Mouse (Mus musculus) hindbrain, embryonic 13.5 days (tissue): ENCODE measurements around the gene Denr. TPM values are rescaled to one million over a fixed set of nuclear protein-coding genes. Genes with fewer than 3 reads are reported as not detected.

ENCODE experiments used
- ATAC-seq: fragments of 200-750 bp; cut with Nextera tagmentation; 2 replicates; pipeline ENCODE4 v1.8.0; 2017; ENCODE audit warnings: moderate TSS enrichment; ENCODE audit not compliant: low FRiP score
- H3K27ac ChIP-seq: fragments of 300-500 bp; sonication (generic); 2 replicates; pipeline ENCODE4 v1.5.1; 2015; ENCODE audit warnings: inconsistent platforms, mild to moderate bottlenecking, moderate library complexity
- H3K27me3 ChIP-seq: fragments of 300-500 bp; sonication (generic); 2 replicates; pipeline ENCODE4 v1.6.1; 2015; ENCODE audit warnings: mild to moderate bottlenecking, inconsistent platforms
- H3K36me3 ChIP-seq: fragments of 300-500 bp; sonication (generic); 2 replicates; pipeline ENCODE4 v1.6.1; 2015; ENCODE audit warnings: mild to moderate bottlenecking, inconsistent platforms
- H3K4me1 ChIP-seq: fragments of 300-500 bp; sonication (generic); replicated peaks from 2 replicates; pipeline ENCODE4 v1.6.1; 2015; ENCODE audit warnings: inconsistent platforms
- H3K4me2 ChIP-seq: fragments of 300-500 bp; sonication (generic); 2 replicates; pipeline ENCODE4 v1.6.1; 2015; ENCODE audit warnings: inconsistent platforms, mild to moderate bottlenecking, moderate library complexity
- H3K4me3 ChIP-seq: fragments of 300-500 bp; sonication (generic); 2 replicates; pipeline ENCODE4 v1.5.1; 2015; ENCODE audit warnings: mild to moderate bottlenecking, inconsistent platforms
- H3K9ac ChIP-seq: fragments of 300-500 bp; sonication (generic); 2 replicates; pipeline ENCODE4 v1.6.1; 2015; ENCODE audit warnings: mild to moderate bottlenecking, inconsistent platforms
- H3K9me3 ChIP-seq: fragments of 300-500 bp; sonication (generic); 2 replicates; pipeline ENCODE4 v1.6.1; 2016; ENCODE audit warnings: inconsistent platforms
- whole genome bisulfite sequencing: fragments of 180-500 bp; shearing (Covaris S2); methylation state at CpG from one replicate; pipeline ENCODE4 v1.1.7; 2015; 5-methylcytosine and 5-hydroxymethylcytosine counted together
- polyA plus RNA-seq: library from polyadenylated mRNA; unstranded; fragments of >200 nt; fragmentation: Nextera tagmentation; extraction: Ambion mirVana; gene quantifications from 2 replicates; pipeline ENCODE4 v1.2.1, GENCODE M21; 2015

The Denr gene
- polyA plus RNA-seq, 1 experiment from 2014 or later: 143 TPM

DNA sequence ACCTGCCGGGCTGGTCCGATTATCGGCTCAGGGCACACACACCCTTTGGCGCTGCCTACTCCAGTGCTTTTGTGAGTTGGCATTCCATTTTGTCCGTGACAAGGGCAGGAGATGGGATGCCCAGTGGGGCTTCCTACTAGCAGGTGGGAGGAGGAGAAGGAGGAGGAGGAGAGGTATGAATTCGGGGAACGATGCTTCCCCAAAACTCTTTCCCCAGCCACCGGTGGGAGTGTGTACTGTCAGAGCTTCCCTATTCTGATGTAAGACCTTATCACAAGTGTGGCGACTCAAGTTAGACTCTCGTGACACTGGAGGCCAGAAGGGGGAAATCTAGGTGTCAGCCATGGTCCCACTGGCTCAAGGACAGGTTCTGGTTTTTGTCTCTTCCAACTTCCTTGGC is 22.6 kb upstream of the Denr start:
- ATAC-seq: no peak
- Histone ChIP-seq H3K36me3 (no peaks in the 10 kb centered on the region), H3K27ac (no peak overlapping the region), H3K27me3 (no peaks in the 10 kb centered on the region), H3K4me1 (peaks cover 8% of the 10 kb centered on the region; the same call in 1 of the 2 replicates), H3K9me3 (no peaks in the 10 kb centered on the region), H3K4me3 (no peak overlapping the region), H3K9ac (no peak overlapping the region), H3K4me2 (no peak overlapping the region)
- 85% methylated on average over 10 of the region's 10 CpGs for WGBS

DNA sequence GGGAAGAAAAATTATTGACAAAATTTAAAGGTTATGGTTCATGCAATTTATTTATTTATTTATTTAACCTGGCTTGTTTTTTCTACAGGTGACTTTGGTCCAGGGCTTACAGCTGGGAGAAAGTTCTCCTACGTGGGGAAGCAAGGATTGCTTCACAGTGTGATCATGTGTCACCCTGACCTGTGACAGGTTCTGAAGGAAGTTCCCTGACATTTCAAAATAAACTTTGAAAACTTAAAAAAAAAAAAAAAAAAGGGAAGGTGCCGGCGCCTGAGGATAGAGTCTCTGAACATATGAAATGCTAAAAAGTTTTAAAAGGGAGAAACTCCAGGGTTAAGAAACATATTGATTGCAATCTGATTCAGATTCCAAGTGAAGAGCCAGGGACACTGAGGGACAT is 20.6 kb upstream of the Denr start:
- WGBS: 81% methylated on average over 3 of the region's 3 CpGs
- no peak for ATAC-seq
- no peaks in the 10 kb centered on the region for H3K36me3 ChIP-seq
- H3K4me3 ChIP-seq: no peak overlapping the region
- no peaks in the 10 kb centered on the region for H3K9me3 ChIP-seq
- no peaks in the 10 kb centered on the region for H3K27me3 ChIP-seq
- no peak overlapping the region for H3K27ac ChIP-seq
- no peak overlapping the region for H3K9ac ChIP-seq
- H3K4me1 ChIP-seq: no peaks in the 10 kb centered on the region
- H3K4me2 ChIP-seq: no peak overlapping the region

- Histone ChIP-seq H3K27me3 (no peaks in the 10 kb centered on the region), H3K4me2 (no peak overlapping the region), H3K9me3 (no peaks in the 10 kb centered on the region), H3K4me1 (no peaks in the 10 kb centered on the region), H3K9ac (no peak overlapping the region), H3K27ac (no peak overlapping the region), H3K4me3 (no peak overlapping the region), H3K36me3 (no peaks in the 10 kb centered on the region)
- no peak for ATAC-seq
- 80% methylated on average over 2 of the region's 2 CpGs for WGBS
Measured at GRCm38 (mm10) chr5:123890312-123890711, 16.7 kb upstream of the Denr start.

DNA sequence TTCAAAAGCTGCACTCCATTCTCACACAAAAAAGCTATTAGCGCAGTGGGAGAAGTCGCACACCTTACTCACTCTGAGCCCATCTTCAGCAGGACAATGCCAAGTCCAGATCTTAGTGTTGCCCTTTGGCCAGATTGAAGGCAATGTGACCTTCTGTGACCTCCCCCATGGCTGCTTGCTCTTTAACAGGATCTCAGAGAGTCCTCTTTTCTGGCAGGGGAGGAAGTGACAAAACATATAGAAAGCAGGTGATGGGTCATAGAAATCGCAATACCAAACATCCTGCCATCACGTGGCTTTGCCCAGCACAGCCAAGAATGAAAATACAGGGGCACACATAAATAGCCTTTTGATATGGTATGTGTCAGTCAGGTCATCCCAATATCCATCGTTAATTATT is 16.0 kb upstream of the Denr start:
- Histone ChIP-seq H3K9ac (no peak overlapping the region), H3K4me3 (no peak overlapping the region), H3K27ac (no peak overlapping the region), H3K27me3 (no peaks in the 10 kb centered on the region), H3K4me2 (no peak overlapping the region), H3K4me1 (no peaks in the 10 kb centered on the region), H3K9me3 (no peaks in the 10 kb centered on the region), H3K36me3 (no peaks in the 10 kb centered on the region)
- WGBS: 80% methylated on average over 5 of the region's 5 CpGs
- no peak for ATAC-seq

GRCm38 (mm10) chr5:123891669-123892068 is 15.3 kb upstream of the Denr start:
- Histone ChIP-seq H3K4me3 (no peak overlapping the region), H3K9ac (no peak overlapping the region), H3K27ac (no peak overlapping the region), H3K4me2 (no peak overlapping the region), H3K9me3 (no peaks in the 10 kb centered on the region), H3K4me1 (no peaks in the 10 kb centered on the region), H3K27me3 (no peaks in the 10 kb centered on the region), H3K36me3 (no peaks in the 10 kb centered on the region)
- ATAC-seq: no peak
- 60% methylated on average over 6 of the region's 6 CpGs for WGBS

DNA sequence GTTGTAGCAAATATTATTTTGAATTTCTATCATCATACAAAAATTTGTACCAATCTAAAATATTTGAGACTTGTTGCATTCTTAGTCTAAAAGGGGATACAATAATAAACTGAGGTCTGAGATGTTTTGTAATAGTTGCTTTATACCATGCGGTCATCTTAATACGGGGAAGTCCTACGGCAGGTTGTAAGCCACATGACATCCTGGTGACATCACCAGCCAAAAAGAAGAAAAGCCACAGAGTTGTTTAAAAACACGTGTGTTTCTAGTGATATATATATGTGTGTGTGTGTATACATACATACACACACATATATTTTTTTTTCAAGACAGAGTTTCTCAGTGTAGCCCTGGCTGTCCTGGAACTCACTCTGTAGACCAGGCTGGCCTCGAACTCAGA is 13.5 kb upstream of the Denr start:
- H3K4me1 ChIP-seq: no peaks in the 10 kb centered on the region
- ATAC-seq: no peak
- no peak overlapping the region for H3K4me2 ChIP-seq
- no peak overlapping the region for H3K27ac ChIP-seq
- H3K9ac ChIP-seq: no peak overlapping the region
- H3K9me3 ChIP-seq: no peaks in the 10 kb centered on the region
- no peak overlapping the region for H3K4me3 ChIP-seq
- H3K36me3 ChIP-seq: no peaks in the 10 kb centered on the region
- H3K27me3 ChIP-seq: no peaks in the 10 kb centered on the region
- WGBS: 92% methylated on average over 5 of the region's 5 CpGs

DNA sequence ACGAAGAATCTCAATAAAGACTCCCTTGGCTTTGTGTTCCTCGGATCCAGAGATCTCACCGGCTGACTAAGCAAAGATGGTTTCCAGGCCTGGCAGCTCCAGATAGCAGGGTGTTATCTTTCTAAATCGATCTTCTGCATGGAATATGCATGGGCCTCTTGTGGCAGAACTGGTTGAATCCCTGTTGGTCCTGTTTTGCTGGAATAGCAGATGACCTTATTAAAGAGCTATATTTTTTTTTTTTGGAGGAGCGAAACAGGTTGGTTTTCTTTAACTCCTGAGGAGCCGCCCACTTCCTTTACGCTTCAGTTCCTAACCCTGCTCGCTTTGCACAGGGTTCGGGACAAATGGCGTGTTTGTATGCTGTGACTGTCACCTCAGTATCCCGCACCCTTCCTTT is 10.6 kb upstream of the Denr start:
- Histone ChIP-seq H3K36me3 (no peaks in the 10 kb centered on the region), H3K4me3 (no peak overlapping the region), H3K27me3 (no peaks in the 10 kb centered on the region), H3K9me3 (no peaks in the 10 kb centered on the region), H3K4me1 (no peaks in the 10 kb centered on the region), H3K4me2 (no peak overlapping the region), H3K27ac (no peak overlapping the region), H3K9ac (no peak overlapping the region)
- no peak for ATAC-seq
- WGBS: 88% methylated on average over 11 of the region's 11 CpGs

GRCm38 (mm10) chr5:123897352-123897751 is 9.6 kb upstream of the Denr start:
- WGBS: 85% methylated on average over 13 of the region's 13 CpGs
- Histone ChIP-seq H3K9ac (no peak overlapping the region), H3K4me1 (no peaks in the 10 kb centered on the region), H3K27ac (no peak overlapping the region), H3K36me3 (no peaks in the 10 kb centered on the region), H3K27me3 (no peaks in the 10 kb centered on the region), H3K4me3 (no peak overlapping the region), H3K9me3 (no peaks in the 10 kb centered on the region), H3K4me2 (no peak overlapping the region)
- ATAC-seq: no peak

DNA sequence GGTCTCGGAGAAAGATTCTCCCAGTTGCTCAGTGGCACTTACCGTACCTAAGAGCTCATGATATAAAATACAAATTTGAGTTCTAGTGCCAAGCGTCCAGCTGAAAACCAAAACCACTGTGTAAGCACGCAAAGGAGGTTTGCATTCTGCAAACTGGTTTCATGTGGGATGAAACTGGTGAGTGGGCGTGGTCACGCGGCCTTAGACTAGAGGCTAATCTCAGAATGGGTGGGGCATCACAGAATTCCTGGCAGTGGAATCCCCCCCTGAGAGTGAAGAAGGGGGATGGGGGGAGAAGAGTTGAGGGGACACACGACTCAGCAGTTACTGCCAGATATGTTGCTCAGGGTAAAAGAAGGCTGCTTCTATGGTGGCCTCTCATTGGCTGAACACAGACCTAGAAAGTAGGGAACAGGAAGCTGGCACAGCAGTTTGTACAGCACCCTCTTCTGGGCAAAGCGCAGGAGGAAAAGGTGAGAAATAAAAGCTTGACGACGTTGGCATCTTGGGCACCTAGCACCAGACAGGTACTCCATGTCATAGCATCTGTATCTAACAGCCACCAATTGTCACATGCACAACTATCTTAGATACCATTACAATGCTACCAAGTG is 2.8 kb upstream of the Denr start:
- Histone ChIP-seq H3K27me3 (no peaks in the 10 kb centered on the region), H3K36me3 (peaks cover 8% of the 10 kb centered on the region), H3K9me3 (no peaks in the 10 kb centered on the region), H3K4me3 (no peak overlapping the region), H3K4me2 (no peak overlapping the region), H3K4me1 (peaks cover 20% of the 10 kb centered on the region), H3K27ac (no peak overlapping the region), H3K9ac (no peak overlapping the region)
- 74% methylated on average over 11 of the region's 11 CpGs for WGBS
- no peak for ATAC-seq

DNA sequence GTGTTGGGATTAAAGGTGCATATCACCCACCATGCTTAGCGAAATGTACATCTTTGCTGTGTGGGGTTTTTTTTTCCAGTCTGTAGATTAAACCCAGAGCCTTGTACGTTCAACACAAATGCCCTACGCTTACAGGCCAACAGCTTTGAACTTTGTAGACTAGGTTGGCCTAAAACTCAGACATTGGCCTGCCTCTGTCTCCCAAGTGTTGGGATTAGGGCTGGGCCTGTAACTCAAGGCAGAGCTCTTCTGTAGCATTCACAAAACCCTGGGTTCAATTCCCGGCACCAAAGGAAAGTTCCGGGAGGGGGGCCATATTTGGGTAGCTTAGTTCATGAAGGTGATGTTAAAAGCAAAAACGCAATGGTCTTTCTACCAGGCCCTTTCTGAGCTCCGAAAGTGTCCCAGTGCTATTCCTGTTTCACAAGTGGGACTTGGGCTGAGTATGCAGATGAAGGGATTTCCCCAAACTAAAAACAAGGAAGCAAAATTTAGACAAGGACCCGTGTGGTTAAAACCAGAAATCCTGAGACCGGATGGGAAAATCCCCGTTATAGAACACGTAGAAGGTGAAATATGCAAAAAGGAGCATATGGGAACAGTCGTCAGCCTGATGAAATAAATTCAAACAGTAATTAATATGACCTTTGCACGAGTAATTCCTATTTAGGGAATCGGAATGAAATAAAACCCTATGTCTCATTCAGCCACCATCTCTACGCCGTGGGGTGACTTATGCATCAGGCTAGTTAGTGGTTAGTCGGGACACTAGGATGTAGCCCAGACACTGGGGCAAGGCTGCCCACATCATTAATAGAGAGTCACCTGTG is 614 bp upstream of the Denr start:
- Histone ChIP-seq H3K27ac (peak overlapping the region; percentile 10; the same call in 1 of the 2 replicates), H3K9ac (peak overlapping the region; percentile 100), H3K36me3 (peaks cover 26% of the 10 kb centered on the region), H3K27me3 (no peaks in the 10 kb centered on the region), H3K4me2 (peak overlapping the region; percentile 96), H3K4me3 (peak overlapping the region; percentile 98), H3K4me1 (peaks cover 33% of the 10 kb centered on the region), H3K9me3 (no peaks in the 10 kb centered on the region)
- ATAC-seq: no peak
- WGBS: 70% methylated on average over 17 of the region's 17 CpGs

- H3K4me3 ChIP-seq: peak overlapping the region; percentile 98
- peak overlapping the region; percentile 96 for H3K4me2 ChIP-seq
- 7% methylated on average over 10 of the region's 10 CpGs for WGBS
- H3K27me3 ChIP-seq: no peaks in the 10 kb centered on the region
- peaks cover 33% of the 10 kb centered on the region for H3K4me1 ChIP-seq
- ATAC-seq: 0 out of 2 replicates have a peak, but pooled peaks have one; percentile 2
- peaks cover 38% of the 10 kb centered on the region for H3K36me3 ChIP-seq
- H3K9ac ChIP-seq: peak overlapping the region; percentile 100
- H3K27ac ChIP-seq: peak overlapping the region; percentile 89
- no peaks in the 10 kb centered on the region for H3K9me3 ChIP-seq
Measured at GRCm38 (mm10) chr5:123907631-123907977, 629 bp downstream of the Denr start.

DNA sequence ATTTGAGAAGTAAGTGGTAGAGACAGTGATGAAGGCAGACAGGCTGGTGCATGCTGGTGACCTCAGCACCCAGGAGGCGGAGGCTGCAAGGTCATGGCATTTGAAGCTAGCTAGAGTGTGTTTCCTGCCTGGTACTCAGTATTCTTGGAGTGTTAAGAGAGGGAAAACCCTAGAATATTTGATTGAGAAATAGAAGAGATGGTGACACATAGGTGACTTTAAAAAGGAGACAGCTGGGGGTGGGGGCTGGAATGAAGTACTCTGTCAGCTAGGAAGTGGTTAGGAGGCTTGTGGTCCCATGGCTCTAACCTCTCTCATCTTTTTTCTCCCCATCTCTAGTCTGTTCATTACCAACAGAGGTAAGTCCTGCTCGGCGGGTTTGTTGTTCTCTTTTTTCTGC is 7.9 kb downstream of the Denr start:
- WGBS: 91% methylated on average over 3 of the region's 3 CpGs

GRCm38 (mm10) chr5:123922112-123922511 is 15.1 kb downstream of the Denr start:
- Histone ChIP-seq H3K27ac (no peak overlapping the region), H3K27me3 (no peaks in the 10 kb centered on the region), H3K4me2 (no peak overlapping the region), H3K36me3 (peaks cover 96% of the 10 kb centered on the region), H3K9me3 (no peaks in the 10 kb centered on the region), H3K4me3 (no peak overlapping the region), H3K9ac (no peak overlapping the region), H3K4me1 (no peaks in the 10 kb centered on the region)
- no peak for ATAC-seq
- 95% methylated on average over 6 of the region's 6 CpGs for WGBS

More for the DNA sequence above, 7.9 kb downstream of the Denr start:
- Histone ChIP-seq H3K4me1 (peaks cover 6% of the 10 kb centered on the region; the same call in 1 of the 2 replicates), H3K4me2 (no peak overlapping the region), H3K27ac (no peak overlapping the region), H3K9me3 (no peaks in the 10 kb centered on the region), H3K36me3 (peaks cover 86% of the 10 kb centered on the region), H3K9ac (no peak overlapping the region), H3K27me3 (no peaks in the 10 kb centered on the region), H3K4me3 (no peak overlapping the region)
- no peak for ATAC-seq
